In genomic region chr9:29377172-29378002, GRCm38 (mm10) we compare ENCODE assay signal across 26 mouse cellular contexts.
DNase-seq lines count a peak whose midpoint lies in the region; ATAC-seq and TF ChIP-seq lines count a peak whose summit lies in the region.
"Had no signal": no experiment of that assay in that cellular context is flagged by ENCODE, and none has a peak within 500 bp of the region (broad histone marks: within the 10 kb centered on the region; RNA-seq: fewer than 3 reads in every experiment).

No protein-coding gene starts in this region.

- H3K4me2 ChIP-seq in lung, embryonic 14.5 days: no peak overlapping the region
- H3K4me2 ChIP-seq in intestine, embryonic 16.5 days (ENCODE audit: low read depth, low read length): no peak overlapping the region
- H3K4me2 ChIP-seq in stomach, embryonic 16.5 days (ENCODE audit: low read depth, low read length): no peak overlapping the region
- no peak overlapping the region for H3K4me2 ChIP-seq in hindbrain, postnatal 0 days (ENCODE audit: low read depth, low read length)
- no peak overlapping the region for H3K4me2 ChIP-seq in kidney, embryonic 16.5 days (replicated peaks; ENCODE audit: low read depth, low read length)
- H3K4me2 ChIP-seq: embryonic facial prominence, embryonic 13.5 days; forebrain, embryonic 13.5 days; heart, embryonic 13.5 days; hindbrain, embryonic 14.5 days had no signal

- no peaks in the 10 kb centered on the region for H3K36me3 ChIP-seq in lung, embryonic 14.5 days (ENCODE audit: insufficient read depth)
- no peaks in the 10 kb centered on the region for H3K36me3 ChIP-seq in intestine, embryonic 16.5 days (ENCODE audit: control insufficient read depth, insufficient read depth, low read length)
- no peaks in the 10 kb centered on the region for H3K36me3 ChIP-seq in stomach, embryonic 16.5 days (ENCODE audit: control insufficient read depth, insufficient read depth, low read length)
- no peaks in the 10 kb centered on the region for H3K36me3 ChIP-seq in hindbrain, postnatal 0 days (ENCODE audit: insufficient read depth, low read length)
- H3K36me3 ChIP-seq in kidney, embryonic 16.5 days (ENCODE audit: insufficient read depth, low read length): no peaks in the 10 kb centered on the region
- H3K36me3 ChIP-seq: embryonic facial prominence, embryonic 10.5 days; embryonic facial prominence, embryonic 13.5 days; forebrain, embryonic 10.5 days; heart, embryonic 10.5 days; heart, embryonic 13.5 days had no signal

- H3K27me3 ChIP-seq in cerebellum, adult 2 months (ENCODE audit: control insufficient read depth, insufficient read depth, low read length): no peaks in the 10 kb centered on the region
- no peaks in the 10 kb centered on the region for H3K27me3 ChIP-seq in lung, embryonic 14.5 days (ENCODE audit: insufficient read depth, low read length)
- H3K27me3 ChIP-seq in intestine, embryonic 16.5 days (replicated peaks; ENCODE audit: control insufficient read depth, insufficient read depth, low read length): no peaks in the 10 kb centered on the region
- no peaks in the 10 kb centered on the region for H3K27me3 ChIP-seq in stomach, embryonic 16.5 days (ENCODE audit: control insufficient read depth, insufficient read depth, low read length)
- no peaks in the 10 kb centered on the region for H3K27me3 ChIP-seq in hindbrain, postnatal 0 days (ENCODE audit: insufficient read depth, low read length)
- no peaks in the 10 kb centered on the region for H3K27me3 ChIP-seq in kidney, embryonic 16.5 days (ENCODE audit: insufficient read depth, low read length)
- H3K27me3 ChIP-seq: embryonic facial prominence, embryonic 13.5 days; forebrain, embryonic 13.5 days; heart, embryonic 13.5 days had no signal

- H3K27ac ChIP-seq in cerebellum, adult 2 months (ENCODE audit: insufficient read depth, low read length): peak overlapping the region; percentile 25; the same call in 1 of the 2 replicates
- H3K27ac ChIP-seq in lung, embryonic 14.5 days (ENCODE audit: low read depth): 0 out of 2 replicates have a peak overlapping the region, but pooled peaks have one; percentile 36
- no peak overlapping the region for H3K27ac ChIP-seq in intestine, embryonic 16.5 days (ENCODE audit: low read length)
- no peak overlapping the region for H3K27ac ChIP-seq in stomach, embryonic 16.5 days (ENCODE audit: low read length)
- no peak overlapping the region for H3K27ac ChIP-seq in hindbrain, postnatal 0 days
- H3K27ac ChIP-seq in kidney, embryonic 16.5 days (ENCODE audit: low read length): no peak overlapping the region
- H3K27ac ChIP-seq: embryonic facial prominence, embryonic 10.5 days; embryonic facial prominence, embryonic 13.5 days; forebrain, embryonic 10.5 days; forebrain, embryonic 13.5 days; heart, adult 2 months; heart, embryonic 10.5 days; heart, embryonic 13.5 days; hindbrain, embryonic 14.5 days had no signal

- no peak overlapping the region for H3K9ac ChIP-seq in lung, embryonic 14.5 days
- H3K9ac ChIP-seq in intestine, embryonic 16.5 days (ENCODE audit: low read depth, low read length): no peak overlapping the region
- no peak overlapping the region for H3K9ac ChIP-seq in stomach, embryonic 16.5 days (ENCODE audit: low read length)
- H3K9ac ChIP-seq in hindbrain, postnatal 0 days (replicated peaks; ENCODE audit: low read length): no peak overlapping the region
- H3K9ac ChIP-seq in kidney, embryonic 16.5 days (replicated peaks; ENCODE audit: low read length): no peak overlapping the region
- H3K9ac ChIP-seq: embryonic facial prominence, embryonic 13.5 days; forebrain, embryonic 13.5 days; heart, embryonic 13.5 days; hindbrain, embryonic 14.5 days had no signal

- DNase-seq in cerebellum, adult 2 months: peak in 1 of 2 experiments; percentile 63
- DNase-seq in cerebellum, adult 9-11 months: no peak
- DNase-seq in lung, embryonic 14.5 days: peak; percentile 28
- DNase-seq in lung, postnatal 4 days: no peak
- no peak for DNase-seq in hindbrain, postnatal 0 days (ENCODE audit: low spot score)
- DNase-seq: adrenal gland, adult 2 months; adrenal gland, postnatal 14 days; B cell, adult 2 months; cerebellum, adult 11-12 months; embryo, embryonic 11 days; gastrocnemius, postnatal 10 days; gastrocnemius, postnatal 36 days; heart, adult 2 months; heart, postnatal 14 days; heart, postnatal 4 days had no signal

- no peak for ATAC-seq in lung, embryonic 14.5 days (ENCODE audit: insufficient read depth)
- ATAC-seq in intestine, embryonic 16.5 days: peak; percentile 71; the same call in 1 of the 2 replicates
- ATAC-seq in stomach, embryonic 16.5 days (ENCODE audit: insufficient read depth, low FRiP score): peak; percentile 79; the same call in 1 of the 2 replicates
- no peak for ATAC-seq in hindbrain, postnatal 0 days
- ATAC-seq in kidney, embryonic 16.5 days (ENCODE audit: low FRiP score, low TSS enrichment): no peak
- ATAC-seq: forebrain, embryonic 13.5 days; forebrain, embryonic 16.5 days had no signal

- no peak overlapping the region for H3K4me3 ChIP-seq in cerebellum, adult 2 months (replicated peaks; ENCODE audit: insufficient read depth, low read depth, low read length)
- no peak overlapping the region for H3K4me3 ChIP-seq in lung, embryonic 14.5 days (ENCODE audit: low read depth, low read length)
- no peak overlapping the region for H3K4me3 ChIP-seq in intestine, embryonic 16.5 days (ENCODE audit: low read length)
- H3K4me3 ChIP-seq in stomach, embryonic 16.5 days (replicated peaks; ENCODE audit: low read length): no peak overlapping the region
- no peak overlapping the region for H3K4me3 ChIP-seq in hindbrain, postnatal 0 days (ENCODE audit: low read length)
- H3K4me3 ChIP-seq in kidney, embryonic 16.5 days (ENCODE audit: low read length): no peak overlapping the region
- H3K4me3 ChIP-seq: embryonic facial prominence, embryonic 10.5 days; embryonic facial prominence, embryonic 13.5 days; forebrain, embryonic 10.5 days; forebrain, embryonic 13.5 days; heart, adult 2 months; heart, embryonic 10.5 days; heart, embryonic 13.5 days had no signal

- TF ChIP-seq CTCF in cerebellum, adult 2 months (IDR thresholded peaks at IDR 0.05; ENCODE audit: borderline replicate concordance, insufficient read depth, low read depth, low read length): no peak
- no peak for TF ChIP-seq CTCF in lung, embryonic 14.5 days (IDR thresholded peaks at IDR 0.05; ENCODE audit: low read depth)
- TF ChIP-seq CTCF in hindbrain, postnatal 0 days (IDR thresholded peaks at IDR 0.05; ENCODE audit: low read depth): no peak

- WGBS in cerebellum, adult 2 months: 58% methylated on average over 12 of the region's 12 CpGs
- 55% methylated on average over 12 of the region's 12 CpGs for WGBS in lung, embryonic 14.5 days
- 55% methylated on average over 12 of the region's 12 CpGs for WGBS in intestine, embryonic 16.5 days
- 40% methylated on average over 12 of the region's 12 CpGs for WGBS in stomach, embryonic 16.5 days
- WGBS in hindbrain, postnatal 0 days: 81% methylated on average over 12 of the region's 12 CpGs
- 85% methylated on average over 12 of the region's 12 CpGs for WGBS in kidney, embryonic 16.5 days

- no peak for TF ChIP-seq POLR2A in cerebellum, adult 2 months (IDR thresholded peaks at IDR 0.05; ENCODE audit: borderline replicate concordance, insufficient read depth, low read length)

- no peaks in the 10 kb centered on the region for H3K9me3 ChIP-seq in lung, embryonic 14.5 days (ENCODE audit: low read depth, low read length)
- H3K9me3 ChIP-seq in intestine, embryonic 16.5 days (ENCODE audit: control insufficient read depth, low read length): no peaks in the 10 kb centered on the region
- H3K9me3 ChIP-seq in stomach, embryonic 16.5 days (replicated peaks; ENCODE audit: control insufficient read depth, low read length): no peaks in the 10 kb centered on the region
- H3K9me3 ChIP-seq in hindbrain, postnatal 0 days (ENCODE audit: low read length): no peaks in the 10 kb centered on the region
- H3K9me3 ChIP-seq in kidney, embryonic 16.5 days (ENCODE audit: low read length): no peaks in the 10 kb centered on the region
- H3K9me3 ChIP-seq: embryonic facial prominence, embryonic 10.5 days; embryonic facial prominence, embryonic 13.5 days; forebrain, embryonic 10.5 days; forebrain, embryonic 13.5 days; heart, embryonic 10.5 days; heart, embryonic 13.5 days had no signal

- peaks cover 28% of the 10 kb centered on the region for H3K4me1 ChIP-seq in cerebellum, adult 2 months (ENCODE audit: control insufficient read depth, insufficient read depth, low read length)
- peaks cover 18% of the 10 kb centered on the region; the same call in 1 of the 2 replicates for H3K4me1 ChIP-seq in lung, embryonic 14.5 days (ENCODE audit: insufficient read depth)
- no peaks in the 10 kb centered on the region; the same call in 1 of the 2 replicates for H3K4me1 ChIP-seq in intestine, embryonic 16.5 days (ENCODE audit: control insufficient read depth, insufficient read depth, low read length)
- H3K4me1 ChIP-seq in stomach, embryonic 16.5 days (ENCODE audit: control insufficient read depth, insufficient read depth, low read length): peaks cover 6% of the 10 kb centered on the region; the same call in 1 of the 2 replicates
- no peaks in the 10 kb centered on the region; the same call in 1 of the 2 replicates for H3K4me1 ChIP-seq in hindbrain, postnatal 0 days (ENCODE audit: insufficient read depth, low read length)
- H3K4me1 ChIP-seq in kidney, embryonic 16.5 days (ENCODE audit: insufficient read depth, low read length): no peaks in the 10 kb centered on the region
- H3K4me1 ChIP-seq: embryonic facial prominence, embryonic 10.5 days; embryonic facial prominence, embryonic 13.5 days had no signal

Comparison
In these comparisons a context has a peak if more than half of its experiments do, and no peak if none do; other contexts are left out.
1. H3K27ac ChIP-seq: peak in cerebellum, adult 2 months (single experiment) and lung, embryonic 14.5 days (single experiment); none in intestine, embryonic 16.5 days (single experiment), stomach, embryonic 16.5 days (single experiment), hindbrain, postnatal 0 days (single experiment) and kidney, embryonic 16.5 days (single experiment).
2. ATAC-seq: peak in intestine, embryonic 16.5 days (single experiment) and stomach, embryonic 16.5 days (single experiment); none in lung, embryonic 14.5 days (single experiment), hindbrain, postnatal 0 days (single experiment) and kidney, embryonic 16.5 days (single experiment).